Mouse (Mus musculus) liver, postnatal 0 days (tissue): ENCODE measurements around the gene Stk24.

ENCODE experiments used
- CTCF ChIP-seq: sonication (generic); IDR thresholded peaks from 2 replicates; pipeline ENCODE4 v1.5.1; 2016; ENCODE audit warnings: antibody characterized with exemption, low read depth
- EP300 ChIP-seq: IDR thresholded peaks from 2 replicates; pipeline ENCODE4 v1.6.1; 2016; ENCODE audit warnings: antibody characterized with exemption, low read depth, mild to moderate bottlenecking

DNA sequence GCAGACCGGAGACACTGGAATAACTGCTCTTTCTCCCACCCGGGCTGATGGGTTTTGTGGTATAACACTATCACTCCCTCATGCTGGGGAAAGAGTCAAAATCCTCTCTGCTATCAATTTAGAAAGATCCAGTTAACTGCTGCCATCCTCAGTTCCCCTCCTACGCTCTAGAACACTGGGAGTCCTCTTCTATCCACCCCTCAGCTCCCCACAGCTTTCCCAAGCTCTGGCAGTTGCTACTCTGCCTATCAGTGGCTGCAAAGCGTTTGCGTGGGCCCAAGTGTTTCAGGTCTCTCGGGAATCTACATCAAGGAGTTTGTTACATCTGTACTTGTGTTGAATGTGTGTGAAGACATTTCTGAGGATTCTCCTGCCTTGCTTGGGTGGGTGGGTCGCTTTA is 57.2 kb downstream of the Stk24 start:
- no peak for TF ChIP-seq CTCF
- TF ChIP-seq EP300 = no peak
